Mouse (Mus musculus) C2C12 (cell line): ENCODE measurements around the gene Cdsn. TPM values are rescaled to one million over a fixed set of nuclear protein-coding genes. Genes with fewer than 3 reads are reported as not detected.
A peak's percentile ranks its signal among the peaks of the same experiment; 100 is the strongest.

Source experiments
- H3K27me3 ChIP-seq: one replicate; pipeline ENCODE4 v1.6.1; 2011; ENCODE audit not compliant: control insufficient read depth, insufficient read depth, insufficient read length
- H3K36me3 ChIP-seq: one replicate; pipeline ENCODE4 v1.6.1; 2011; ENCODE audit not compliant: control insufficient read depth, insufficient read depth
- H3K4me3 ChIP-seq: one replicate; pipeline ENCODE4 v1.5.1; 2011; ENCODE audit warnings: mild to moderate bottlenecking, control low read depth; ENCODE audit not compliant: poor library complexity, insufficient read depth, severe bottlenecking
- H3K79me2 ChIP-seq: one replicate; pipeline ENCODE4 v1.6.1; 2011; ENCODE audit not compliant: control insufficient read depth, insufficient read depth
- H3K79me3 ChIP-seq: one replicate; pipeline ENCODE4 v1.6.1; 2011; ENCODE audit warnings: low read depth, control low read depth
- H3ac ChIP-seq: one replicate; pipeline ENCODE3; 2011; ENCODE audit warnings: low read depth; ENCODE audit not compliant: control insufficient read depth, insufficient read length
- CEBPB ChIP-seq: IDR thresholded peaks from one replicate; pipeline ENCODE4 v1.6.1; 2011; ENCODE audit warnings: low read depth, mild to moderate bottlenecking, control low read depth, moderate library complexity
- CTCF ChIP-seq: IDR thresholded peaks from one replicate; pipeline ENCODE4 v1.5.1; 2011; ENCODE audit not compliant: control insufficient read depth, insufficient read depth, insufficient read length
- FOSL1 ChIP-seq: IDR thresholded peaks from one replicate; pipeline ENCODE4 v1.8.0; 2011; ENCODE audit warnings: mild to moderate bottlenecking, low read length; ENCODE audit not compliant: poor library complexity, insufficient read depth, severe bottlenecking
- MAX ChIP-seq: IDR thresholded peaks from one replicate; pipeline ENCODE4 v1.6.1; 2011; ENCODE audit warnings: mild to moderate bottlenecking, control low read depth
- MYOD1 ChIP-seq: IDR thresholded peaks from one replicate; pipeline ENCODE4 v1.6.1; 2011; ENCODE audit warnings: low read depth; ENCODE audit not compliant: control insufficient read depth, insufficient read length
- MYOG ChIP-seq: IDR thresholded peaks from one replicate; pipeline ENCODE4 v1.6.1; 2011; ENCODE audit not compliant: control insufficient read depth, insufficient read length; ENCODE audit errors: extremely low read depth
- USF1 ChIP-seq: IDR thresholded peaks from one replicate; pipeline ENCODE4 v1.6.1; 2011; ENCODE audit warnings: low read depth, mild to moderate bottlenecking, control low read depth, moderate library complexity
- polyA plus RNA-seq: library from polyadenylated mRNA; unstranded; fragments of >200 nt; fragmentation: generic; extraction: Trizol; gene quantifications from one replicate; pipeline ENCODE4 v1.2.1, GENCODE M21; 2012; ENCODE audit warnings: missing spikeins

Cdsn gene
- polyA plus RNA-seq, 1 experiment = 2.0 TPM

DNA sequence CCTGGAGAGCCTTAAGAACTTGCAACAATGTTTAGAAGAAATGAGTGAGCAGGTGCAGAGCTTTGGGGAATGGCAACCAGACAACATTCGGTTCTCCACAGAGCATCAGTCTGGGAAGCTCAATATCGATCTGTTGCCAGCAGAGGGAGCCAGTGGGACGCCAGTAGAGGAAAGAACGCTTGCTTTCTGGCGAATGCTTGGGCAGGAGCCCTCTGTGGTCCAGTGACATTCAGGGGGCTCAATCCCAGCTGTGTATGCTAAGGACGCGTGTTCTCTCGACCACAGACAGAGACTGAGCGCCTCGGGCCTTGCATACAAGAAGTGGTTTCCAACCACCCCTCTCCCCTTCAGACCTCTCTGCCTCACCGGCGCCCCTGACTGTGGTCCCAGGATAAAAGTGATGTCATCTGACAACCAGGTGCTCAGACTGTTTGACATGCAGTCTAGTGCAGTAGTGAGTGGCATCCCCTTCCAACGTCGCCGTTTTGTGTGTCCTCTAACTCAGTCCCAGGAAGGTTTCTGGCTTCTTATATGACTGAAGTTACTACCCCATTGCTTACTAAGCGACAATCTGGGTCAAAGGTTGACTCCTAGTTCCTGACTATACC is 32.5 kb downstream of the Cdsn start:
- Histone ChIP-seq H3K27me3 (no peaks in the 10 kb centered on the region), H3K36me3 (no peaks in the 10 kb centered on the region), H3K4me3 (no peak overlapping the region), H3K79me2 (no peaks in the 10 kb centered on the region), H3K79me3 (no peaks in the 10 kb centered on the region), H3ac (no peak overlapping the region)
- TF ChIP-seq CEBPB = no peak
- no peak for TF ChIP-seq FOSL1
- no peak for TF ChIP-seq USF1
- peak; percentile 2 for TF ChIP-seq MYOD1
- no peak for TF ChIP-seq MAX
- TF ChIP-seq CTCF = peak; percentile 5
- no peak for TF ChIP-seq MYOG

DNA sequence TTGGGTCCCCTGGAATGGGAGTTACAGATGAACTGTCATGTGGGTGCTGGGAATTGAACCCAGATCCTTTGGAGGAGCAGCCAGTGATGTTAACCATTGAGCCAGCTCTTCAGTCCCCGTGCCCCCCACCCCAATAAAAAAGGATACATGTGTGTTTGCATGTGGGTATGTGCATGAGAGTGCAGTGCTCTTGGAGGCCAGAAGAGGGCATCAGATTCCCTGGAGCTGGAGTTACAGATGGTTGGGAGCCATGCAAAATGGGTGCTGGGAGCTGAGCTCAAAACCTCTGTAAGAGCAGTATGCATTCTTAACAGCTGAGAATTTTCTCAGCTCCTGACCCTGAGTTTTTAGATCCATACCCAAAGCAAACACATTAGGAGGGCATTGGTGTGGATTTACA is 35.4 kb downstream of the Cdsn start:
- H3K27me3 ChIP-seq = no peaks in the 10 kb centered on the region
- H3K79me3 ChIP-seq = no peaks in the 10 kb centered on the region
- H3K79me2 ChIP-seq = no peaks in the 10 kb centered on the region
- TF ChIP-seq MYOD1 (no peak), FOSL1 (no peak)
- H3ac ChIP-seq = no peak overlapping the region
- no peaks in the 10 kb centered on the region for H3K36me3 ChIP-seq
- no peak overlapping the region for H3K4me3 ChIP-seq

DNA sequence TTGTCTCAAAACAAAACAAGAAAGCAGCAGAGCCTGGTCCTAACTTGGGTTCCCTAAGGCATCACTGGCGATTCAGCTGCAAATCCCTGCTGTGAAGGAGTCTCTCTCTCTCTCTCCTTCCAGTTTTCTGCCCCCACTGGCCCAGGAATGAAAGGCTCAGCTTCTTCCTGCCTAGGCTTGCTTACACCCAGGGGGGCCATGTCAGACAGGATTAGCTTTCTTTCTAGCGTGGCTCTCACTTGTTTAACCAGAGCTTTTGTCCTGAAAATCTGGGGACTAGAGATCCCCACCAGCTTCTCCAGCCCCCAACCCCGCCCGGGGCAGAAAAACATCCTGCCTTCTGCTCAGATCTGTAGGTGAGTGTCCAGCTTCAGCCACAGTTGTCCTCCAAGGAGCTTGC is 36.5 kb downstream of the Cdsn start:
- Histone ChIP-seq H3K79me2 (no peaks in the 10 kb centered on the region), H3K27me3 (no peaks in the 10 kb centered on the region), H3K36me3 (no peaks in the 10 kb centered on the region), H3K79me3 (no peaks in the 10 kb centered on the region), H3K4me3 (no peak overlapping the region), H3ac (no peak overlapping the region)
- TF ChIP-seq FOSL1 (no peak), MYOG (no peak), MAX (no peak), CEBPB (no peak), MYOD1 (no peak), USF1 (no peak), CTCF (no peak)

DNA sequence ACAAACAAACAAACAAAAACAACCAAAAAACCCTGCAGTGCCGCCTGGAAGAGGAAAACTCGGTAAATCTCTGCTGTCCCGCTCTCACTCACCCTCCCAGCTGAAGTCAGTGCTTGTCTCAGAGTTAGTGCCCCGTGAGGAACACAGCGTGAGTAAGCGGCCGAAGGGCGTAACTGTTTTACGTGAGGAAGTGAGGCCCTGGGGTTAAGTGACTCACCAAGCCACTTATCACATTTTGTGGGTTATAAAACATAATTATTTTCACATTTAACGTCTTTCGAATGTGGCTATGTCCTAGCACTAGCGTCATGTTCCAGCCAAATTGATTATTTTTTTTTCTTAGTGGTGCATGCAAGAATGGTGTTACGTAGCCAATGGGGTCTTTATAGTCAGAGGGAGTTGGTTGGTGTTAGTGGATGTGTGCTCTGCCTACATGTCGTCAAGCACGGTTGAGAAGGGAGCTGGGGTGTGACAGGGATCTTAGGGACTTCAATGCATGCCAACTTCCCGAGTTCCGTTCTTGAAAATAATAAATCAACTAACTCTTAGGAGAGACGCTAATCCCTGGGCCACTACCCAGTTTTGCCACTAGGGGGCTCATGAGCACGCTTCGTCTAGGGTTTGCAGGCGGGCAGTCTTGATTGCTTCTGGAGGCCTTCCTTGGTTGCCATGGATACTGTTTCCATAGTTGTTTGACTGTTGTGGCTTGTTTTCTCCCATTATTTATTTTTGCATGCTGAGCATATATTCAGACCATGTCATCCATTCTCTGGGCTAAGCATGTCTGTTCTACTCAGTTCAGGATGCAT is 38.7 kb downstream of the Cdsn start:
- peak; percentile 82 for TF ChIP-seq FOSL1
- TF ChIP-seq USF1 = no peak
- no peak for TF ChIP-seq MAX
- peak; percentile 5 for TF ChIP-seq CEBPB
- peak; percentile 46 for TF ChIP-seq CTCF
- no peak for TF ChIP-seq MYOD1
- no peak for TF ChIP-seq MYOG
- no peak overlapping the region for H3ac ChIP-seq
- no peaks in the 10 kb centered on the region for H3K36me3 ChIP-seq
- no peaks in the 10 kb centered on the region for H3K79me2 ChIP-seq
- no peaks in the 10 kb centered on the region for H3K79me3 ChIP-seq
- H3K27me3 ChIP-seq = no peaks in the 10 kb centered on the region
- no peak overlapping the region for H3K4me3 ChIP-seq

DNA sequence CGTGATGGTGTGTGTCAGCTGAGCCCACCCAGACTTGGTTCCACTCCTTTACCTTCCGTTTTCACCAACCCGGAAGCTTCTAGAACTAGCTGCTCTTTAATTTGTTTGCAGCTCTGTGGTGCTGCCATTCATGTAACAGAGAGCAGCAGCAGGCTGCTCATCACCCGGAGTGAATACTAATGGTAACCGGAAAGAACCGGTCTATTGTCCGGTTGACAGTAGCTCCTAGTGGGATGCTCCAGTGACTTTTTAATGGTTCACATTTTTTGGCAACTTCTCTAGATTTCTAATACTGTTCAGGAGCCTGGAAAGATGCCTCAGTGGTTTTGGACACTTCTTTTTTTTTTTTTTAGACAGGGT is 39.3 kb downstream of the Cdsn start:
- Histone ChIP-seq H3ac (no peak overlapping the region), H3K4me3 (no peak overlapping the region), H3K27me3 (no peaks in the 10 kb centered on the region), H3K79me3 (no peaks in the 10 kb centered on the region), H3K79me2 (no peaks in the 10 kb centered on the region), H3K36me3 (no peaks in the 10 kb centered on the region)
- TF ChIP-seq USF1 (no peak), CEBPB (no peak), MYOD1 (no peak), MYOG (no peak), CTCF (no peak), FOSL1 (no peak), MAX (no peak)

DNA sequence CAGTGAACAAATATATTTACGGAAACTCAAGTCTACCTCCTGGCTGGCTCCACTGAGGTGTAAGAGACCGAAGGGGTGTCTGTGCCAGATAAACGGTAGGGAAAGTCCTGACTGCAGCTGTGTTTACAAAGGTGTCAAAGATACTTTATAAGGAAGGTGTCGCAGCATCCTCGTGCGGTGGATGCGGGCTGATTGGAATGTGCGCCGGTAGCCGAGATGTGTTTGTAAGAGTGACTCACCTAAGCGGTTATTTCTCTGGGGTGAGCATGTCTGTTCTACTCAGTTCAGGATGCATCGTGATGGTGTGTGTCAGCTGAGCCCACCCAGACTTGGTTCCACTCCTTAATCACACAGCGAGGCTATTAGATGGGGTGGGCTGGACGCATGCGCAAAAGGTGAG is 39.8 kb downstream of the Cdsn start:
- TF ChIP-seq FOSL1 = no peak
- Histone ChIP-seq H3K27me3 (no peaks in the 10 kb centered on the region), H3K79me2 (no peaks in the 10 kb centered on the region), H3K4me3 (no peak overlapping the region), H3K36me3 (no peaks in the 10 kb centered on the region), H3ac (no peak overlapping the region), H3K79me3 (no peaks in the 10 kb centered on the region)
